Mouse (Mus musculus) erythroblast, embryonic 14.5 days (primary cell): Measurements from ENCODE around the gene Armh4.

Experiments
- GATA1 ChIP-seq: IDR thresholded peaks from 2 replicates; pipeline ENCODE4 v1.6.1; 2012; ENCODE audit warnings: low read length, inconsistent platforms, mixed read lengths
- TAL1 ChIP-seq: IDR thresholded peaks from 3 replicates; pipeline ENCODE4 v1.6.1; 2012; ENCODE audit warnings: low read length, inconsistent platforms, mixed read lengths

DNA sequence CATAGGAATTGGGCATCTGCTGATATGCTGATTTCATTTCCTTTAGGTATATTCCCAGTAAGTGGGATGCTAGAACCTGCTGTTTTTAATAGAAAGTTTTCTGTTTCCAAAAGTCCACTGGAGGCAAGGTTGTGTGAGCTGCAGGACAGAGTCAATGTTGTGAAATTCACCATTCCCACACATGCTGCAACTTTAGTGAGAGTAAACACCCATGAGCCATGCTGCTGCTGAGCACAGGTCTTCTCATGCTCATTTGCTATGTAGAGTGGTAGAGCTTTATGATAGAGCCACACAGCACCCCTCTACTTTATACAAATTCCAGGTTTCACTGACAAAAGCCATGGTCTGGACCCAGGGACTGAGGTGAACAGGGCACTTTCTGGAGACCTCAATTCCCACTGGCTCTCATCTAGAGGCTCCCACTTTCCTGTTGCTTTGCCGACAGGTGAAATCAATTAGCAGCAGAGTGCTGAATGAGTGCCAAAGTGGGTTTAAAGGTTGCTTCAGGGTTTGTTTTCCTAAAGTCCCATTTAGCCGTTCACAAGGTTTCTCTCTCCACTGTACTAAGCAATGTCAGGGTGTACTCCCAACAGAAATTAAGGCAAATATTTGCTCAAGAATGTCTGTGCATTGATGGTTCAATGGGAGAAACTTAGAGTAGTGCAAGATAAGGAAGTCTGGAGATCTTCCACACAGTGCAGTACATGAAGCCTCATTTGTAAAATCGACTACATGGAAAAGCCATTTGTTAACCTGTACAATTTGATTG is 79.6 kb downstream of the Armh4 start:
- TF ChIP-seq GATA1: no peak
- TF ChIP-seq TAL1: no peak
